Mouse (Mus musculus): ENCODE results near the gene Smpd4. TPM values are rescaled to one million over a fixed set of nuclear protein-coding genes. Genes with fewer than 3 reads are reported as not detected.
A peak's percentile ranks its signal among the peaks of the same experiment; 100 is the strongest.

Gene Smpd4
- 41.1 and 46.5 TPM in 2 replicates for polyA plus RNA-seq (2014; fragmentation: Nextera tagmentation; extraction: Ambion mirVana)

DNA sequence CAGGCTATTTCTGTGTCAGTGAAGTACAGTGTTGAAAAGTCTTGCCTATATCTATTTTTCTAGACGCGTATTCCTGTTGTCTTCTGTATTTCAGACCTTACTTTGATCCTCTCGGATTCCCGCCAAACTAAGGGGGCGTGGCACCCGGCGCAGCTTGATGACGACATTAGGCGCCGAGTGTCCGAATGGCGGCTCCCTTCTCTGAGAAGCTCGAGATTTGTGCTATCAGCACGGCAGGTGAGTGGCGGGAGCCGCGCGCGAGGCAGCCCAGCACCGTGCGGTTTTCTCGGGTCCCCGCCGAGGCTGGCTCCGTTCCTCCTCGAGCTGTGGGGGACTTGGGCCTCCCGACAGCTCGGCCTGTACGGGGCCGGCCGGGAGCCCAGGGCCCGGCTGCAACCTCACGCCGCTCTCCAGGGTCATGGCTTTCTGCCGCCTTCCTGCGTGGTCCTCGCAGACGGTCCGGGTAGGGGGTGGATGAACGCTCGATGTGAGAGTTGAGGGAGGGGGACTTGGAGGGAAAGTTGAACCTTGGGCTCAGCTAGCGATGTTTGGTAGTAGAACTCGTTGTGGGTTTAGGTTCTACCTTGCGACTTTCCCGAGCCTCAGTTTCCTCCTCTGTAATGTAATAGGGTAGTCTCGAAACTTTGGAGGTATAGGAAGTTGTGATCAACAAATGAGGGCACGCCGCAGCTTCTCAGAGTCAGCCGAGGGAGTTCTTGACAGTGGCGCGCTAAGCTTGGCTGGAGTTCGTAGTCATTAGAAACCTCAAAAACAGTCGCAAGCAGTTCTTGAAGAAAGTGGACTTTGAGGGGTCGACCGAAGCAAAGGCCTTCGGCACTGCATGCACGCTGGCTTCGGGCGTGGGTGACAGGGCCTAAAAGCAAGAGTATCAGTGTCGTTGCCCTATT, at the start of gene Smpd4:
TSS of gene Smpd4 (plus strand) at position 157 of the 908 bp plus-strand sequence.
- Histone ChIP-seq H3K4me3 (ENCODE audit: low read depth, low read length) (peak within 1 kb of the TSS; percentile 98), H3K36me3 (ENCODE audit: control insufficient read depth, insufficient read depth, low read length) (peaks cover 2% of the 10 kb centered on the region; the same call in 1 of the 2 replicates), H3K27me3 (ENCODE audit: control insufficient read depth, insufficient read depth, low read length) (no peaks in the 10 kb centered on the region), H3K4me2 (peak within 1 kb of the TSS; percentile 70), H3K4me1 (ENCODE audit: control insufficient read depth, insufficient read depth, low read length) (no peaks in the 10 kb centered on the region), H3K9ac (ENCODE audit: low read length) (peak within 1 kb of the TSS; percentile 94), H3K27ac (ENCODE audit: low read depth, low read length) (no peak within 1 kb of the TSS), H3K9me3 (ENCODE audit: control insufficient read depth, low read length) (no peaks in the 10 kb centered on the region)
- peak; percentile 100 for DNase-seq (ENCODE audit: low spot score, missing footprints)
- WGBS = 3% methylated on average over 60 of the region's 60 CpGs
- ATAC-seq (ENCODE audit: low FRiP score) = peak; percentile 86

- 15% methylated on average over 45 of the region's 45 CpGs for WGBS
- H3K27me3 ChIP-seq (ENCODE audit: control insufficient read depth, insufficient read depth, low read length) = peaks cover 19% of the 10 kb centered on the region
Measured at GRCm38 (mm10) chr16:17575870-17576824, 43.0 kb upstream of the Smpd4 start.

DNA sequence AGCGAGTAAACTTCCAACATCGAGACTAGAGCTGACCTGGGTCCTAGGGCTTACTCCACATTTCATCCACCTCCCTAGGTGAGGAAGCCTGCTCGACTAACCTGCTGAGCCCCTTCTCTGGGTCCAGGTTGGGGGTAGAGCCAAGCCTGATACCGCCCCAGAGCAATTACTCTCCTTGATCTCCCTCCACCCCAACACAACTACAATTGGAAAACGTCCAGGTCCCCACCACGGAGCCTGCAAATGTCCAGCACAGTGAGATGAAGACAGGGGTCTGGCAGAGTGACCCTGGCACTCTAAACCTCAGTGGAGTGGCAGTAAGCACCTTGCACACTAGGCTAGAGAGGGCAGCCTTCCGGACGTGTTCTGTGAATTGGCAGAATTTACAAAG, 42.3 kb upstream of the Smpd4 start:
- Histone ChIP-seq H3K4me3 (ENCODE audit: low read depth, low read length) (peak overlapping the region; percentile 39), H3K27ac (ENCODE audit: low read depth, low read length) (no peak overlapping the region), H3K4me2 (peak overlapping the region; percentile 72), H3K36me3 (ENCODE audit: control insufficient read depth, insufficient read depth, low read length) (no peaks in the 10 kb centered on the region), H3K27me3 (ENCODE audit: control insufficient read depth, insufficient read depth, low read length) (peaks cover 19% of the 10 kb centered on the region), H3K9me3 (ENCODE audit: control insufficient read depth, low read length) (no peaks in the 10 kb centered on the region), H3K4me1 (ENCODE audit: control insufficient read depth, insufficient read depth, low read length) (peaks cover 3% of the 10 kb centered on the region; the same call in 1 of the 2 replicates), H3K9ac (ENCODE audit: low read length) (peak overlapping the region; percentile 51)
- no peak for DNase-seq (ENCODE audit: low spot score, missing footprints)
- ATAC-seq (ENCODE audit: low FRiP score) = no peak
- WGBS = 17% methylated on average over 8 of the region's 8 CpGs

More at GRCm38 (mm10) chr16:17575870-17576824, 43.0 kb upstream of the Smpd4 start:
- Histone ChIP-seq H3K9ac (ENCODE audit: low read length) (peak overlapping the region; percentile 51), H3K4me2 (peak overlapping the region; percentile 72), H3K4me1 (ENCODE audit: control insufficient read depth, insufficient read depth, low read length) (peaks cover 3% of the 10 kb centered on the region; the same call in 1 of the 2 replicates), H3K9me3 (ENCODE audit: control insufficient read depth, low read length) (no peaks in the 10 kb centered on the region), H3K4me3 (ENCODE audit: low read depth, low read length) (peak overlapping the region; percentile 39), H3K36me3 (ENCODE audit: control insufficient read depth, insufficient read depth, low read length) (no peaks in the 10 kb centered on the region), H3K27ac (ENCODE audit: low read depth, low read length) (no peak overlapping the region)
- ATAC-seq (ENCODE audit: low FRiP score) (peak; percentile 38; the same call in 1 of the 2 replicates), DNase-seq (ENCODE audit: low spot score, missing footprints) (peak; percentile 86)

DNA sequence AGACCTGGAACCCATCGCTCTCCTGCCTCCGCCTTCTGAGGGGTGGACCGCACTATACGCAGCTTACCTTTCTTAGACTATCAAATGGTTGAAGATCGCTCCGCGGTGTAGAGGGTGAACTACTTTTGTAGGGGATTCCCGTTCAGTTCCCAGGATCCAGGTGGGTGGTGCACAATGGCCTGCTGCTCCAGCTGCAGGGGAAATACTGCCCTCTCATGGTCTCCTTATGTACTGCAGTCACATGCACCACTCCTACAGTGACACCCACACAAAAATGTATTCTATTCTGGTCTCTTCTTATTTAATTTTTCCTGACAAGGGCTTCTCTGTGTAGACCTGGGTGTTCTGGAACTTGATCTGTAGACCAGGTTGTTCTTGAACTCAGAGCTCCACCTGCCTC, 36.1 kb upstream of the Smpd4 start, which contains the start of gene Slc7a4:
TSS of gene Slc7a4 (minus strand) at position 151 of the 400 bp plus-strand sequence.
- Histone ChIP-seq H3K36me3 (ENCODE audit: control insufficient read depth, insufficient read depth, low read length) (no peaks in the 10 kb centered on the region), H3K27ac (ENCODE audit: low read depth, low read length) (no peak within 1 kb of the TSS), H3K4me3 (ENCODE audit: low read depth, low read length) (no peak within 1 kb of the TSS), H3K9me3 (ENCODE audit: control insufficient read depth, low read length) (no peaks in the 10 kb centered on the region), H3K4me1 (ENCODE audit: control insufficient read depth, insufficient read depth, low read length) (no peaks in the 10 kb centered on the region), H3K27me3 (ENCODE audit: control insufficient read depth, insufficient read depth, low read length) (no peaks in the 10 kb centered on the region), H3K4me2 (no peak within 1 kb of the TSS), H3K9ac (ENCODE audit: low read length) (no peak within 1 kb of the TSS)
- ATAC-seq (ENCODE audit: low FRiP score) = no peak
- 9% methylated on average over 8 of the region's 8 CpGs for WGBS
- peak; percentile 92 for DNase-seq (ENCODE audit: low spot score, missing footprints)

GRCm38 (mm10) chr16:17584555-17584954, 34.6 kb upstream of the Smpd4 start:
- DNase-seq (ENCODE audit: low spot score, missing footprints) (no peak), ATAC-seq (ENCODE audit: low FRiP score) (no peak)
- WGBS = 79% methylated on average over 7 of the region's 7 CpGs

GRCm38 (mm10) chr16:17590731-17591130, 28.4 kb upstream of the Smpd4 start:
- H3K4me3 ChIP-seq (ENCODE audit: low read depth, low read length) = no peak overlapping the region
- no peak overlapping the region for H3K9ac ChIP-seq (ENCODE audit: low read length)
- H3K27me3 ChIP-seq (ENCODE audit: control insufficient read depth, insufficient read depth, low read length) = no peaks in the 10 kb centered on the region
- H3K27ac ChIP-seq (ENCODE audit: low read depth, low read length) = no peak overlapping the region
- no peaks in the 10 kb centered on the region for H3K36me3 ChIP-seq (ENCODE audit: control insufficient read depth, insufficient read depth, low read length)
- H3K4me2 ChIP-seq = no peak overlapping the region
- 53% methylated on average over 2 of the region's 2 CpGs for WGBS
- ATAC-seq (ENCODE audit: low FRiP score) (no peak), DNase-seq (ENCODE audit: low spot score, missing footprints) (no peak)
- H3K9me3 ChIP-seq (ENCODE audit: control insufficient read depth, low read length) = no peaks in the 10 kb centered on the region
- no peaks in the 10 kb centered on the region for H3K4me1 ChIP-seq (ENCODE audit: control insufficient read depth, insufficient read depth, low read length)

More at GRCm38 (mm10) chr16:17584555-17584954, 34.6 kb upstream of the Smpd4 start:
- no peaks in the 10 kb centered on the region for H3K4me1 ChIP-seq (ENCODE audit: control insufficient read depth, insufficient read depth, low read length)
- H3K9me3 ChIP-seq (ENCODE audit: control insufficient read depth, low read length) = no peaks in the 10 kb centered on the region
- H3K27me3 ChIP-seq (ENCODE audit: control insufficient read depth, insufficient read depth, low read length) = no peaks in the 10 kb centered on the region
- H3K27ac ChIP-seq (ENCODE audit: low read depth, low read length) = no peak overlapping the region
- H3K36me3 ChIP-seq (ENCODE audit: control insufficient read depth, insufficient read depth, low read length) = no peaks in the 10 kb centered on the region
- H3K9ac ChIP-seq (ENCODE audit: low read length) = no peak overlapping the region
- no peak overlapping the region for H3K4me2 ChIP-seq
- no peak overlapping the region for H3K4me3 ChIP-seq (ENCODE audit: low read depth, low read length)

- H3K4me2 ChIP-seq = no peak overlapping the region
- H3K27ac ChIP-seq (ENCODE audit: low read depth, low read length) = no peak overlapping the region
- H3K9me3 ChIP-seq (ENCODE audit: control insufficient read depth, low read length) = no peaks in the 10 kb centered on the region
- H3K36me3 ChIP-seq (ENCODE audit: control insufficient read depth, insufficient read depth, low read length) = no peaks in the 10 kb centered on the region
- H3K4me3 ChIP-seq (ENCODE audit: low read depth, low read length) = no peak overlapping the region
- no peak overlapping the region for H3K9ac ChIP-seq (ENCODE audit: low read length)
- no peaks in the 10 kb centered on the region for H3K4me1 ChIP-seq (ENCODE audit: control insufficient read depth, insufficient read depth, low read length)
- no peaks in the 10 kb centered on the region for H3K27me3 ChIP-seq (ENCODE audit: control insufficient read depth, insufficient read depth, low read length)
- WGBS = 79% methylated on average over 3 of the region's 3 CpGs
- DNase-seq (ENCODE audit: low spot score, missing footprints) = no peak
- ATAC-seq (ENCODE audit: low FRiP score) = no peak
Measured at GRCm38 (mm10) chr16:17600944-17601562, 18.1 kb upstream of the Smpd4 start.

GRCm38 (mm10) chr16:17604941-17605340, 14.2 kb upstream of the Smpd4 start:
- no peaks in the 10 kb centered on the region for H3K36me3 ChIP-seq (ENCODE audit: control insufficient read depth, insufficient read depth, low read length)
- no peak overlapping the region for H3K4me3 ChIP-seq (ENCODE audit: low read depth, low read length)
- H3K27me3 ChIP-seq (ENCODE audit: control insufficient read depth, insufficient read depth, low read length) = no peaks in the 10 kb centered on the region
- WGBS = 65% methylated on average over 4 of the region's 4 CpGs
- DNase-seq (ENCODE audit: low spot score, missing footprints) (no peak), ATAC-seq (ENCODE audit: low FRiP score) (no peak)
- no peaks in the 10 kb centered on the region; the same call in 1 of the 2 replicates for H3K9me3 ChIP-seq (ENCODE audit: control insufficient read depth, low read length)
- no peak overlapping the region for H3K4me2 ChIP-seq
- no peak overlapping the region for H3K9ac ChIP-seq (ENCODE audit: low read length)
- no peak overlapping the region for H3K27ac ChIP-seq (ENCODE audit: low read depth, low read length)
- no peaks in the 10 kb centered on the region for H3K4me1 ChIP-seq (ENCODE audit: control insufficient read depth, insufficient read depth, low read length)

Data from midbrain, embryonic 11.5 days (tissue).